Mouse (Mus musculus) kidney, adult 2 months (tissue): Measurements from ENCODE around the gene Slc25a18. TPM values are rescaled to one million over a fixed set of nuclear protein-coding genes. Genes with fewer than 3 reads are reported as not detected.

Experiments
- DNase-seq: peaks from one replicate; pipeline ENCODE4 v3.0.0; 2021
- H3K27ac ChIP-seq: fragments of 200-500 bp; 2 replicates; pipeline ENCODE4 v1.5.1; 2012; ENCODE audit warnings: low read depth, low read length, control low read depth, inconsistent platforms; ENCODE audit not compliant: insufficient read depth
- H3K27me3 ChIP-seq: fragments of 200-500 bp; replicated peaks from 2 replicates; pipeline ENCODE4 v1.6.1; 2012; ENCODE audit warnings: mild to moderate bottlenecking, moderate library complexity, low read length, inconsistent platforms; ENCODE audit not compliant: control insufficient read depth, insufficient read depth
- H3K36me3 ChIP-seq: fragments of 200-500 bp; 2 replicates; pipeline ENCODE4 v1.6.1; 2012; ENCODE audit warnings: mild to moderate bottlenecking, moderate library complexity, low read length, inconsistent platforms; ENCODE audit not compliant: control insufficient read depth, insufficient read depth
- H3K4me1 ChIP-seq: fragments of 200-500 bp; 2 replicates; pipeline ENCODE4 v1.6.1; 2011; ENCODE audit warnings: low read length; ENCODE audit not compliant: control insufficient read depth, insufficient read depth
- H3K4me3 ChIP-seq: fragments of 200-500 bp; 2 replicates; pipeline ENCODE4 v1.5.1; 2011; ENCODE audit warnings: mild to moderate bottlenecking, low read depth, low read length, control low read depth; ENCODE audit not compliant: insufficient read depth
- CTCF ChIP-seq: fragments of 200-500 bp; conservative IDR thresholded peaks from 2 replicates; pipeline ENCODE4 v1.5.1; 2011; ENCODE audit warnings: low read depth, mild to moderate bottlenecking, control low read depth, low read length, moderate library complexity, mixed read lengths; ENCODE audit not compliant: insufficient read depth, insufficient read length
- POLR2A ChIP-seq: fragments of 200-500 bp; IDR thresholded peaks from one replicate; pipeline ENCODE4 v1.6.1; 2011; ENCODE audit warnings: low read depth, low read length, control low read depth
- WGBS: fragments of 180-500 bp; shearing (Covaris S2); methylation state at CpG from one replicate; pipeline ENCODE4 v1.1.7; 2018; 5-methylcytosine and 5-hydroxymethylcytosine counted together
- polyA plus RNA-seq: library from polyadenylated mRNA; depleted of rRNA; stranded (reverse); fragments of >200 nt; gene quantifications from 2 replicates; pipeline ENCODE4 v1.2.3, GENCODE M21; 2012; rRNA removed

The Slc25a18 gene
- polyA plus RNA-seq, 1 experiment, result 0.03 TPM

DNA sequence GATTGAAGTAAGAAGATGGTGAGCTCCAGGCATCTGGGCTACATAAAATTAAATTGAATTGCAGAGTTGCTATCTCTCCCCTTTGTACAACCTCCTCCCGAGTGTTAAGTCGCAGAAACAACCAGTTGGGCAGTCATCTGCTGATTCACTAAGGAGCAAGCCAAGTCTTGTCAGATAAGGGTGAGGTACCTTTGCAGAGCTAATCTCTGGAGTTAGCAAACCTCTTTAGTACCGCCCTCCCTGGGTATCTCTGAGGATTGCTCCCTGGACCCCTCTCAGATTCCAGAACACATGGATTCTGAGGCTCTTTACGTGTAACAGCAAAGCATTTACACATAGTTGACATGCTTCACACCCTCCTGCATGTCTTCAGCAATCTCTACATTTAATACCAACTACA is 58.7 kb downstream of the Slc25a18 start:
- no peak for DNase-seq
- Histone ChIP-seq H3K36me3 (no peaks in the 10 kb centered on the region), H3K4me1 (no peaks in the 10 kb centered on the region), H3K27ac (no peak overlapping the region), H3K4me3 (no peak overlapping the region), H3K27me3 (no peaks in the 10 kb centered on the region)
- TF ChIP-seq CTCF, result no peak
- no peak for TF ChIP-seq POLR2A
- 84% methylated on average over 4 of the region's 4 CpGs for WGBS

DNA sequence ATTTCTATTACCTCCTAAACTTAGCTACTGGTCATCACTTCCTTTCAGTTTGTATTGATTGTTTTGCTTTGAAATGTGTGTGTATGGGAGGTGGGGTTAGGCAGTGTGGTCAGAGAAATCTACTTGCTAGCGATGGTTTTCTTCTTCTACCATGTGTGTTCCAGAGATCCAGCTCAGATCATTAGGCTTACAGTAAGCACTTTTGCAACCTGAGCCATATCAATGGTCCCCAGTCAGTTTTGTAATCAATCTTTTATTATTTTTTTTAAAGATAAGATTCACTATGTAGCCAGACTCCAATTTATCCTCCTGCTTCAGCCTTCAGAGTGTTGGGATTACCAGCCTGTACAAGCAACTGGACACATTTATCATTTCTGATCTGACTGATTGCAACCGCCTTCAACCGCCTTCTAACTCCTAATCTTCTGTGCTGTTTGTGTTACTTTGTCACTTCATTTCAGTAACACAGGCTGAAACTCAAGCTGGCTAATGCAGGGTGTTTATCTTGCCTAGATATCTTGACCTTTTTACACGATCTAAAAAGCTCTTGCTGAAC is 61.5 kb downstream of the Slc25a18 start:
- Histone ChIP-seq H3K27me3 (no peaks in the 10 kb centered on the region), H3K4me1 (no peaks in the 10 kb centered on the region), H3K4me3 (no peak overlapping the region), H3K27ac (no peak overlapping the region), H3K36me3 (no peaks in the 10 kb centered on the region)
- DNase-seq, result no peak
- TF ChIP-seq CTCF (no peak), POLR2A (no peak)
- 83% methylated on average over 4 of the region's 4 CpGs for WGBS

DNA sequence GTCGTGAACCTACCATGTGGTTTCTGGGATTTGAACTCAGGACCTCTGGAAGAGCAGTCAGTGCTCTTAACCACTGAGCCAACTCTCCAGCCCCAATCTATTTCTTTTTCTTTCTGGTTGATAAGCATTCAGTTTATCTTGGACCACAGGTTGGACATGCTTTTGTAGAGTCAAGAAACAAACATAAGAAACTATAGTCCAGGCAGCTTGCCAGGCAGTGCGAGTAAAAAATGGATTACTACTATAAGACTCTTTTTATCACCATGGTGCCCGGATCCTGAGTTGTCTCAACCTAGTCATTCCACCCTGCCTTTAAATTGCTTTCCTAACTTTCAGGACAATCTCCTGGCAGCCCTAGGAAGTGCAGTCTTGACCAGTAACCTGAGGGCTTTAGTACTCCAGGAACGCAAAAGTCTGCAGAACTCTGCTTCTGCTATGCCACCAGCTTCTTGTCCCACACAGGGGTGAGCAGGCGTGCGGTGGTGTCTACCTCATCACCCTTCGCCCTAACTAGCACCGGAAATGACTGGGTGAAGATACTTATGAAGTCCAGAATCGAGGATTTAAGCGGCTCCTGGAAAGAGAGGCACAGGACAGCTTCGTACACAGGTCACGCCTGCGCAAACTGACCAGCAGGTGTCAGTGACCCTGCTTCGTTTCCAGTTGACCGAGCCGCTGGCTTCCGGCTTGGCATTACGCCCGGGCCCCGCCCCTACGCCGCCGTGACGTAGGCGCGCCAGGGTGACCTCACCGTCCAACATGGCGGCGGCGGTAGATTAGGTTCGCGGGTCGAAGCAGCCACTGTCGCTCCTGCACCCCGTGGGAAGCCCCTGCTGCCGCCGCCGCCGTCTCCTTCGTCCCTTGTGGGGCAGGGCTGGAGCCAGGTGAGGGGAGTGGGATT is 62.3 kb downstream of the Slc25a18 start, which contains the start of gene Bcl2l13:
TSS of gene Bcl2l13 (plus strand) at position 739 of the 901 bp plus-strand sequence.
- 3% methylated on average over 40 of the region's 40 CpGs for WGBS
- peak within 1 kb of the TSS; percentile 90 for H3K27ac ChIP-seq
- peak; percentile 98 for DNase-seq
- H3K27me3 ChIP-seq, result no peaks in the 10 kb centered on the region
- peak; percentile 84 for TF ChIP-seq POLR2A
- TF ChIP-seq CTCF, result peak; percentile 47
- H3K4me3 ChIP-seq, result peak within 1 kb of the TSS; percentile 73
- H3K4me1 ChIP-seq, result no peaks in the 10 kb centered on the region
- H3K36me3 ChIP-seq, result no peaks in the 10 kb centered on the region

DNA sequence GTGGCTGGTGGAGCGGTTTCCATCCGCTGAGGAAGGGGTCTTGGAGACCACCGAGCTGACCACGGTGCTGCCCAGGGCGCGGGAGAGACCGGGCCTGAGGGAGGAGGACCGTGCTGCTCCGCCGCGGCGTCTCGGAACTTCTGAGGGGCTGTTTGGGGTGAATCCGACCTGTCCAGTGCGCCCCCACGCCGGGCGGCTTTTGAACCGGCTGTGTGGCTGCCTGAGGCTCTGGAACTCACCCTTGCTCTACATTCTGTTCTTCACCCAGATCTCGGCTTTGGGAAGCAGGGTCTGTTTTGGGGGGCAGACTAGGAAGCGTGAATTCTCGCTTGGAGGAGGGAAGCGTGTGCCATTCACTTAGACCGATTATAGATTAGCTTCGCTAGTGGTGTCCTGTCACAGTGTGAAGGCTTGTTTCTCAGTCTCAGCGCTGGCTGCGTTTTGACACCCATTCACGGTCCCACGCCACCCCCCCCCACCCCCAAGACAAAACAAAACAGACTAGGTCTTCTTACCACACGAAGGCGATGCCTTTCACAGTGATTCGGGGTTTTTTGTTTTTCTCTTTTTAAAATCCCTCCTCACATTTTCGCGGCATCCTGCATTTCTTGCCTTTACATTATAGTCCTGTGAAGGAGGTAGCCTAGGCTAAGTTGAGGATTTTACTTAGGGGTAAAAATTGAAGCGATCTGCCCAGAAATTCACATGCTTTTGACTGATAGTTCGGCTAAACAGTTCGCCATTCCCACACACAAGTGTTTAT is 63.2 kb downstream of the Slc25a18 start:
- Histone ChIP-seq H3K27ac (peak overlapping the region; percentile 90), H3K4me3 (peak overlapping the region; percentile 73), H3K4me1 (no peaks in the 10 kb centered on the region), H3K36me3 (no peaks in the 10 kb centered on the region), H3K27me3 (no peaks in the 10 kb centered on the region)
- DNase-seq, result peak; percentile 48
- no peak for TF ChIP-seq CTCF
- no peak for TF ChIP-seq POLR2A
- 3% methylated on average over 37 of the region's 37 CpGs for WGBS

DNA sequence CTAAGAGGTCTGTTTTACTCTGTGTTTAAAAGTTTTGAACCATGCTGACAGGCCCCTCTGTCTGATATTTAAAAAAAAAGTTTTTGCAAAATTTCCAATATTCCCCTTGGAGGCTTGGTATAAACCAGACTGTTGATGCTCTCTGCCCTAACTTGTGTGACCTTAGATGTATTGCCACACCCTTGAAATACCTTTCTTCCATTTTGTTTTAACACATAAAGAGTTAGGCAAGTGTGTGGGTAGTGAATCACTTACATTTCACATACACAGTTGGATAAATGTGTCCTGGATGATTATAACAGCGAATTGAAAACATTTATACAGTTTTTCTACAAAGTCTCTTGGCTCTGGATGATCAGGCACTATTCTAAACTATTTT is 63.8 kb downstream of the Slc25a18 start:
- Histone ChIP-seq H3K27me3 (no peaks in the 10 kb centered on the region), H3K4me1 (no peaks in the 10 kb centered on the region), H3K36me3 (no peaks in the 10 kb centered on the region), H3K4me3 (no peak overlapping the region), H3K27ac (no peak overlapping the region)
- 70% methylated on average over 1 of the region's 1 CpGs for WGBS
- no peak for DNase-seq
- TF ChIP-seq CTCF (no peak), POLR2A (no peak)

DNA sequence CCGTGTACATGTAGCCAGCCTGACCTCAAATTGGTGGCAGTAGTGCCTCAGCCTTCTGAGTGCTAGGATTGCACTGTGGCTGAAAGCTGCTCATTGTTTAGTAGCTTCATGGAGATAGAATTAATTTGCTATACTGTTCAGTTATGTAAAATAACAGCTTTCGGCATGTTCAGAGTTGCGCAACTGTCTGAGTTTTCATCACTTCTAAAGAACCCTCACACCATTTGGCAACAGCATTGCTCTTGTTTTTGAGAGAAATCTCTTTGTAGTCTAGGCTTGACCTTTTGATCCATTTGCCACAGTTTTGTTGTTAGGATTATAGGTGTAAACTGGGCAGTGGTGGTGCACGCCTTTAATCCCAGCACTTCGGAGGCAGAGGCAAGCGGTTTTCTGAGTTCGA is 66.9 kb downstream of the Slc25a18 start:
- DNase-seq, result no peak
- TF ChIP-seq POLR2A (no peak), CTCF (no peak)
- Histone ChIP-seq H3K4me3 (no peak overlapping the region), H3K27ac (no peak overlapping the region), H3K36me3 (no peaks in the 10 kb centered on the region), H3K27me3 (no peaks in the 10 kb centered on the region), H3K4me1 (no peaks in the 10 kb centered on the region)
- WGBS, result 96% methylated on average over 7 of the region's 7 CpGs

DNA sequence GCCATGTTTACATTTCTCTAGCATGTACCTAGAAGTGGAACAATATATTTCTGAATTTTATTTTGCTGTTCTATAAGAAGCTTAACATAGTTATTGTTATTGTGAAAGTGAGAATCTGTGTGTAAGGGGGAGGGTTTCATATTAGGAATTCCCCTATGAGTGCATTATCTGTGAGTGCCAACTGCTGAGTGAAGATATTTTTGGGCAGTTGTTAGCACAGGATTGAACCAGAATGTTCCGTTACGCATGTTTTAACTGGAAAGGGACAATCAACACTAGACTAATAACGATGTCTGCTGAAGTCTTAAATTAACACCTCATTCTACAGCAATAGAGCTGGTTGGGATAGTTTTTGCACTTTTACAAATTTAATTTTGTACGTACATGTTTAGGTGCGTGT is 68.4 kb downstream of the Slc25a18 start:
- H3K27ac ChIP-seq, result no peak overlapping the region
- no peaks in the 10 kb centered on the region for H3K36me3 ChIP-seq
- WGBS, result 80% methylated on average over 5 of the region's 5 CpGs
- TF ChIP-seq CTCF, result no peak
- TF ChIP-seq POLR2A, result no peak
- DNase-seq, result no peak
- H3K4me1 ChIP-seq, result no peaks in the 10 kb centered on the region
- no peak overlapping the region for H3K4me3 ChIP-seq
- no peaks in the 10 kb centered on the region for H3K27me3 ChIP-seq

Other genes starting within 250 kb of the Slc25a18 start
- gene Hdhd5, start 242.3 kb upstream of the Slc25a18 start, polyA plus RNA-seq, result 36.0 and 36.1 TPM in 2 replicates
- 4.4 and 5.4 TPM in 2 replicates for gene Cecr2, start 107.2 kb upstream of the Slc25a18 start, polyA plus RNA-seq
- 418 and 428 TPM in 2 replicates for gene Atp6v1e1, start 49.2 kb downstream of the Slc25a18 start, polyA plus RNA-seq
- gene Bcl2l13, start 62.6 kb downstream of the Slc25a18 start, polyA plus RNA-seq, result 23.3 and 27.5 TPM in 2 replicates
- 59.8 and 60.6 TPM in 2 replicates for gene Bid, start 143.3 kb downstream of the Slc25a18 start, polyA plus RNA-seq